Mouse (Mus musculus): ENCODE results near the gene Lpar5.

Gene Lpar5

DNA sequence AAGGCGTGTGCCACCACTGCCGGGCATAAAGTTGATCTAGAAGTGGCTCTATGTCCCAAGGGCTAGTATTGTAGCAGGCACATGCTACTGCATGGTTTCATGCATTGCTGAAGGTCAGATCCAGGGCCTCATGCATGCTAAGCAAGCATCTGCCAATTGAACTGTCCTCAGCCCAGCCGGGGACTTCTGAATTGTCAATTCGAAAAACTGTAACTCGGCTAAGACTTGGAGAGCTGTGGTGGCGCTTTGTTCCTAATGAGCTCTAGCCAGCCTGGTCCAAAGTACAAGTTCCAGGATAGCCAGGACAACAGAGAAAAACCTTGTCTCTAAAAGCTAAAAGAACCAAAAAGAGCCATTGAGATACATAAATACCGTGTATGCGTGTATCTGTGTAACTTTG lies 51.7 kb downstream of the Lpar5 start:
- DNase-seq (ENCODE audit: low spot score in 2 of 2): no peak

DNA sequence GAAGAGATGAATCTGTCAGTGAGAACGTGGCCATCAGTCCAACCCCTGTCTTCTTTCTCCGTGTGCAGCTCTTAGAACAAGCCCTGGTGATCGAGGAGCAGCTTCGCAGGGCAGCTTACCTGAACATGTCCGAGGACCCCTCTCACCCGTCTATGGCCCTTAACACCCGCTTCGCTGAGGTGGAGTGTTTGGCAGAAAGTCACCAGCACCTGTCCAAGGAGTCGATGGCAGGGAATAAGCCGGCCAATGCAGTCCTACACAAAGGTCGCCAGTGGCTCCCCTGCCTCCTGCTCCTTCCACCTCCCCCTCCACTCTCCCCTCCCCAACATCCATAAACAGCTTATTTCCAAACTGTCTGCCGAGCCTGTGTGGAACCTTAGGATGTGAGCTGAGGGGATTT lies 61.0 kb downstream of the Lpar5 start:
- no peak for DNase-seq (ENCODE audit: low spot score in 2 of 2)

GRCm38 (mm10) chr6:125129710-125130402 lies 62.1 kb downstream of the Lpar5 start:
- no peak for DNase-seq (ENCODE audit: low spot score in 2 of 2)

GRCm38 (mm10) chr6:125131302-125132156 lies 63.8 kb downstream of the Lpar5 start, which contains the start of gene Nop2:
Nop2 (plus strand) TSS chr6:125131909.
- DNase-seq (ENCODE audit: low spot score in 2 of 2): peak; percentile 75 to 93
